Mouse (Mus musculus): ENCODE data around the gene Fgl2. TPM values are rescaled to one million over a fixed set of nuclear protein-coding genes. Genes with fewer than 3 reads are reported as not detected.

Fgl2 gene
- total RNA-seq, 2 experiments from 2014 or later, result 1.2 to 2.4 TPM

GRCm38 (mm10) chr5:21383392-21384251, 11.2 kb downstream of the Fgl2 start:
- DNase-seq (ENCODE audit: extremely low spot score in 1 of 2, low spot score in 1 of 2), result no peak

DNA sequence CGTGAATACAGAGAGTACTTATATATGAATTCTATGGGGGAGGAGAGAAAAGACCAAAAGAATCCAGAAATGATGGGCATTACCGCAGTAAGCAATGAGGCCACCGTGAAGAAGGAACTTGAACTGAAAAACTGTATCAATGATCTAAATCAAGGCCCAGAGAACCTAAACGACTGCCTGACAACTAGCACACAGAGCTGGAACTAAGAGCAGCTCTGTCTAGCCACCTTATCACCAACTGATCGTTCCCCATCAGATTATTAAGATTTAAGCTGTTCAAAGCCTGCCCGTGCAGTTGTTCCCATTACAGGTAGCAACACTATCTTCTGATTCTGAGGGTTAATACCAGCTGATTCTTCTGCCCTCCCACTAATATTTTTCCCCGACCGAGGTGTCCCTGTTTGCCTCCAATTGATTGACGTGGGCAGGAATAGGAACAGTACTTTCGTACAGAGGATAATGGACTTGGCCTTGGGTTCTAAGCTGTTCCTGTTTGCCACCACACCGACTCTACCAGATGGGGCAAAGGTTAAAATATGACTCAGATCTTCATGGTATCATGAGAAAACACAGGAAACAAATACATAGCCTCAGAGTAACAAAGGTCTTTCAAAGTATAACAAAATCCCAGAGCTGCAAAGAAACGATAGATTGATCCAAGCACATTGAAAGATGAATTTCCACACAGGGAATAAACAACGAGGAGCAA, 12.0 kb downstream of the Fgl2 start:
- no peak for DNase-seq (ENCODE audit: extremely low spot score in 1 of 2, low spot score in 1 of 2)

GRCm38 (mm10) chr5:21384976-21385375, 12.5 kb downstream of the Fgl2 start:
- DNase-seq (ENCODE audit: extremely low spot score in 1 of 2, low spot score in 1 of 2), result no peak

DNA sequence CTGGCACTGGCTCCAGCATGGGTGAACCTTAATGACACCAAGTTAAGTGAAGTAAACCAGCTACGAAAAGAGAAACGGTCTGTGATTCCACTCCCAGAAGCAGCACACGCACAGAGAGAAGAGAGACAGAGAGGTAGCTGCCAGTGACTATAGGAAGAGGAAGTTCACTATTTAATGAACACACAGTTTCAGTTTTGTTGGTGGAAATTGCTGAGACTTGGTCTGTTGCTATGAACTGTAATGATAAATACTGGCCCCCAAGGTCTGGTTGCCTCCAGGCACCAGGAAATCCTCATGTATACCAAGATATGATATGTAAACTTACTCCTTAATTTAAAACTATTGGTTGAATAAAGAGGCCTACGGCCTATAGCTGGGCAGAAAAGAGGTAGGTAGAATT, 14.0 kb downstream of the Fgl2 start:
- DNase-seq (ENCODE audit: extremely low spot score in 1 of 2, low spot score in 1 of 2), result no peak

DNA sequence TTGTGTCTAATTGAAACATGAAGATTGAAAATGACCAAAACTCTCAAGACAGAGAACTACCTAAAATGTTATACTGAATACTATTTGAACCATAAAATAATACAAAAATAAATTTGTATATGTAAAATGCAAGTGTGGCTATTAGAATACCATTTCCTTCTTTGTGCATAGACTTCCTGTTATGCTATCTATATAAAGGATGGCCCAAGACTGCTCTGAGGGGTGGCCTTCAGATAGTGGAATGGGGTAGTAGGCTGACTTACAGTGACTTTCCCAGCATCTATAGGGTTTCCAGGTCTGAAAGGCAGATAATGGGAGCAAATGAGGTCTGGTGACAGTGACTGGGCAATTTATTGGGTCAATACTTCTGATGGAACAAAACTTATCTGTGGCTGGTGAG, 14.9 kb downstream of the Fgl2 start:
- DNase-seq (ENCODE audit: extremely low spot score in 1 of 2, low spot score in 1 of 2), result no peak

DNA sequence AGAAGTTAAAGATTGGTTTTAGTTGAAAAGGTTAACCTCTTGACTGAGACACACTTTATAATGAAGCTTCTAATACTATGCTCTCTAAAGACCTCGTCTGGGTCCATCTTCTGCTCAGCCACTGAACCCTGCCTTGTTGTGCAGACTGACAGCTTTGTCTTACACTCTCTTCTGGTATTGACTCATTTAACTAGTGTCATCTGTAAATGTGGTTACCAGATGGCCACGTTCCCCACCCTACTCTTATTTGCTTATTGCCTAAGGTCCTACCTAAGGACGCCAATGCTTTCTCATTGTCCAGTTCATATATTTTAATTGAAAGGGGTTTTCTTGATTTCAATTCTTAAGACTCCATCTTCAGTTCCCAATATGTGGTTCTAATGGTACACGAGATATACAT, 16.4 kb downstream of the Fgl2 start:
- DNase-seq (ENCODE audit: extremely low spot score in 1 of 2, low spot score in 1 of 2), result no peak

GRCm38 (mm10) chr5:21391616-21392384, 19.4 kb downstream of the Fgl2 start:
- no peak for DNase-seq (ENCODE audit: extremely low spot score in 1 of 2, low spot score in 1 of 2)

DNA sequence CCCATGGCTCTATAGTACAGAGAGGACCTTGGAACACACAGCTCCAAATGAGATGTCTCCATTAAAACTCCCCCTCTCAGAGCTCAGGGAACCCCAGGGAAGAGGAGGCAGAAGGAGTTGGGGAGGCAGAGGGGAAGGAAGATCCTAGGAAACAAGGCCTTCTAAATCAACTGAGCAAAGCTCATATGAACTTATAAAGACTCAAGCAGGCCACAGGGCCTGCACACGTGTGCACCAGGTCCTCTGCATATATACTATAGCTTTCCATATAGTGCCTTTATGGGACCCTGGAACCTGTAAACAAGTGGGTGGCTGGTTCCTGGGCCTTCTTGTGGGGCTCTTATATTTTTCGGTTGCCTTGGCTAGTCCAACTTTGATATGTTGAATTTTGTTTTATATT, 22.1 kb downstream of the Fgl2 start:
- DNase-seq (ENCODE audit: extremely low spot score in 1 of 2, low spot score in 1 of 2), result no peak

DNA sequence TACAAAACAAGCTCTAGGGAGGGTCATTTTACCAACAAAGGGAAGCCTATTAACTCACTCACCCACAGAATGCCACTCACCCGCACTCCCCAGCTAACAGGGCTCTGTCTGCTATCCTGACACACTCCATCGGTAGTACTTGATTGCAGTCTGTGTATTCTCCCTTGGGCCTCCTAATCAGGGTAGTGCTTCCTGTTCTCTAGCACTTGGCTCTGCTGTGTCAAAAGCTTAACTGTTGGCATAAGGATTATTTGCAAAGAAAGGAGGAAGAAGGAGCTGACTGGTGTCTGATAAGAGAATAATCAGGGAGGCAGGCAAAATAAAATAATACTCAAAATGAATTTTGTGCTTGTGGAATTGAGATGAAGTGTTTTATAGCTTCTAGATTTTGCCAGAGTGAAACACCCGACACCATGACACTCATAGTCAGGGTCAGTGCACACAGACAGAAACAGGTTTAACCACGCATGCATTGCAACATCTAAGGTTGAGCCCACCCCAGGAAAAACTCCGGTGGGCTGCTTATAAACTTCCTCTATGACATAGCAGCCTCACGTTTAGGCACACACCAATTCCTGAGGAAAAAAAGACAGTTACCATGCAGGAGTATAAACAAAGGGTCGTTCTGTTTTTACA, 22.9 kb downstream of the Fgl2 start:
- DNase-seq (ENCODE audit: extremely low spot score in 1 of 2, low spot score in 1 of 2), result no peak

GRCm38 (mm10) chr5:21411261-21411666, 38.8 kb downstream of the Fgl2 start:
- DNase-seq (ENCODE audit: extremely low spot score in 1 of 2, low spot score in 1 of 2), result no peak

GRCm38 (mm10) chr5:21412056-21412455, 39.6 kb downstream of the Fgl2 start:
- DNase-seq (ENCODE audit: extremely low spot score in 1 of 2, low spot score in 1 of 2), result no peak

GRCm38 (mm10) chr5:21413322-21413721, 40.9 kb downstream of the Fgl2 start:
- no peak for DNase-seq (ENCODE audit: extremely low spot score in 1 of 2, low spot score in 1 of 2)

GRCm38 (mm10) chr5:21414116-21414820, 41.8 kb downstream of the Fgl2 start:
- DNase-seq (ENCODE audit: extremely low spot score in 1 of 2, low spot score in 1 of 2), result no peak

GRCm38 (mm10) chr5:21418613-21419012, 46.2 kb downstream of the Fgl2 start:
- no peak for DNase-seq (ENCODE audit: extremely low spot score in 1 of 2, low spot score in 1 of 2)

DNA sequence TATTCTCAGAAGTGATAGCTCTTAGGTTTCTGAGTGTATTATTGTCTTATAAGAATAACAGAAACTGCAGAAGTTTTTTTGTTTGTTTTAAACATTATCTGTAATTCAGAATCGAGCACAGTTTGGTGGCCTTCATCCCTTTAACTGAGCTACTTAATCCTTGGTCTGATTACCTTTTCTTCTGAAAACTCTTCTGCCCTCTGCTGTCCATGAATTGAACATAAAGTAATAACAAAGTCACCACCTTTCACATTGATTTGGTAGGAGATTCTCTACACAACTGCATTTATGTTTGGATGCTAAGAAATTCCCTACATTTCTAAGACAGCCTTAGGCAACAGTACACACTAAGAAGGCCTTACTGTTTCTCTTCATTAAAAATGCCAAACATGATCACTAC, 48.2 kb downstream of the Fgl2 start:
- DNase-seq (ENCODE audit: extremely low spot score in 1 of 2, low spot score in 1 of 2), result no peak

DNA sequence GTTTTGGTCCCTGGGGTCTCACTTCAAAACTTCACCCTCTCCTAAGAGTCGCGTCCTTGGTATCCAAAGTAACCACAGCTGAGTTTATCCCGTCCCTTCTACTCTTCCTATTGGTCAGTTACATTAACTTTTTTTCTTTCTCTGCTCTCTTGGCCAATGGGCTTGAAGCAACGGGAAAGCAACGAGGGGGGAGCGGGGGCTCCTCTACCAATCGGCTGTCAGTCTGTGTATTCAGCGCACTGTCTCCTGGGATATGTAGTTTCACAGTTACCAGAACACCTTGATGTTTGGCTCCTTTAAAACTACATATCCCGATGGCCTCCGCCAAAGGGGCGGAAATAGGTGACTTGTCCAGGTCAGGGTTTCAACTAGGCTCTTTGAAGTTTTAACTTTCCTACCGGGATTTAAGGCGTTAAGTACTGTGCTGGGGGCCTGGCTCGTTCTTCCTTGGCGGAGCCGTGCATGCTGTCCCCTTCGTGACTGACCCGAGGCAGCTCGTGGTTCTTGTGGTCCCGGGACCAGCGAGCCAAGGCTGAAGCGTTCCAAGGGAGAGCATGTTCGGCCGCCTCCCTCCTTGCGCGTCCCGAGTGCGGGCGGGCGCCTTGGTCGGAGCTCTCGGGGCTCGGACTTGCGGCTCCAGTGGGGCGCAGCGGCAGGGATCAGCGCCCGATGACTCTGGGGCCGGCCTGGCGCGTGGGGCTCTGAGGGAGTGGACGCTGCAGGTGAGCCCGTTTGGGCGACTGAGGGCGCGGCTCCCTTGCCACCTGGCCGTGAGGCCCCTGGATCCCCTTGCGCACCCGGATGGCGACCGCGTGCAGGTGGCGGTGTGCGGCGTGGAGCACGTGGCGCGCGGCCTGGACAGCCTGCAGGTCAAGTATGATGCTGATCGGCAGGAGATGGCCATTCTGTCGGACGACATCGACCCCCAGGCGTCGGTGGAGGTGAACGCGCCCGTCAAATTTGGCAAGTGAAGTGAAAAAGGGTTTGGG, 52.5 kb downstream of the Fgl2 start, which contains the start of the genes Ccdc146 and Fam185a:
Gene Ccdc146 (minus strand): TSS at position 64 of the 989 bp plus-strand sequence.
Gene Fam185a (plus strand): TSS at position 345 of the 989 bp plus-strand sequence.
- peak; percentile 59 to 61 for DNase-seq (ENCODE audit: extremely low spot score in 1 of 2, low spot score in 1 of 2)

GRCm38 (mm10) chr5:21426666-21427065, 54.2 kb downstream of the Fgl2 start:
- DNase-seq (ENCODE audit: extremely low spot score in 1 of 2, low spot score in 1 of 2), result no peak
